ENCODE assay signal across 24 mouse cellular contexts in genomic region chr17:8416865-8417264, GRCm38 (mm10). TPM values are rescaled to one million over a fixed set of nuclear protein-coding genes. Genes with fewer than 3 reads are reported as not detected.
DNase-seq lines count a peak whose midpoint lies in the region; ATAC-seq lines count a peak whose summit lies in the region.
"Had no signal": no experiment of that assay in that cellular context is flagged by ENCODE, and none has a peak within 500 bp of the region (broad histone marks: within the 10 kb centered on the region; RNA-seq: fewer than 3 reads in every experiment).

No protein-coding gene starts in this region.

- H3K36me3 ChIP-seq in liver, embryonic 12.5 days: no peaks in the 10 kb centered on the region
- H3K36me3 ChIP-seq in heart, embryonic 14.5 days (ENCODE audit: control insufficient read depth, insufficient read depth, low read length): no peaks in the 10 kb centered on the region
- H3K36me3 ChIP-seq in intestine, embryonic 15.5 days: no peaks in the 10 kb centered on the region
- H3K36me3 ChIP-seq: hindbrain, embryonic 12.5 days; kidney, embryonic 15.5 days; limb, embryonic 13.5 days; midbrain, embryonic 15.5 days had no signal

- H3K9ac ChIP-seq in liver, embryonic 12.5 days: no peak overlapping the region
- H3K9ac ChIP-seq in heart, embryonic 14.5 days (ENCODE audit: low read length): no peak overlapping the region
- H3K9ac ChIP-seq in intestine, embryonic 15.5 days: no peak overlapping the region
- H3K9ac ChIP-seq: forebrain, embryonic 13.5 days; hindbrain, embryonic 12.5 days; kidney, embryonic 15.5 days; limb, embryonic 13.5 days; midbrain, embryonic 15.5 days had no signal

- H3K4me2 ChIP-seq in liver, embryonic 12.5 days: no peak overlapping the region
- peak overlapping the region; percentile 40 for H3K4me2 ChIP-seq in heart, embryonic 14.5 days (ENCODE audit: low read length)
- H3K4me2 ChIP-seq in intestine, embryonic 15.5 days (replicated peaks): no peak overlapping the region
- H3K4me2 ChIP-seq: forebrain, embryonic 13.5 days; hindbrain, embryonic 12.5 days; kidney, embryonic 15.5 days; limb, embryonic 13.5 days; midbrain, embryonic 15.5 days had no signal

- no peak overlapping the region for H3K27ac ChIP-seq in liver, embryonic 12.5 days
- H3K27ac ChIP-seq in heart, embryonic 14.5 days (replicated peaks in 1 of 2; ENCODE audit: control insufficient read depth in 1 of 2, insufficient read depth in 1 of 2, low read depth in 2 of 2, low read length in 2 of 2): peak overlapping the region; percentile 81 to 82
- H3K27ac ChIP-seq in intestine, embryonic 15.5 days: no peak overlapping the region
- H3K27ac ChIP-seq: forebrain, embryonic 13.5 days; hindbrain, embryonic 12.5 days; kidney, embryonic 15.5 days; limb, embryonic 13.5 days; midbrain, embryonic 15.5 days had no signal

- peaks cover 11% of the 10 kb centered on the region; the same call in 1 of the 2 replicates for H3K4me1 ChIP-seq in liver, embryonic 12.5 days
- peaks cover 19 to 21% of the 10 kb centered on the region in 2 experiments; a peak in 3 of 4 replicates for H3K4me1 ChIP-seq in heart, embryonic 14.5 days (ENCODE audit: control insufficient read depth in 2 of 2, insufficient read depth in 2 of 2, low read length in 2 of 2)
- peaks cover 13% of the 10 kb centered on the region for H3K4me1 ChIP-seq in intestine, embryonic 15.5 days (replicated peaks)

- DNase-seq in liver: no peak
- peak; percentile 70 for DNase-seq in heart, postnatal 4 days
- DNase-seq in urinary bladder, postnatal 36 days (ENCODE audit: low spot score in 2 of 2): no peak
- no peak for DNase-seq in frontal cortex, adult 2 months (ENCODE audit: extremely low spot score in 1 of 2, low spot score in 1 of 2)
- DNase-seq: adrenal gland, postnatal 14 days; cerebellum, adult 9-11 months; gastrocnemius, postnatal 25 days; lung, adult 2 months; lung, postnatal 36 days; right cerebral cortex, postnatal 25 days; thymus, postnatal 14 days had no signal

- H3K27me3 ChIP-seq in liver, embryonic 12.5 days (replicated peaks): no peaks in the 10 kb centered on the region
- H3K27me3 ChIP-seq in heart, embryonic 14.5 days (ENCODE audit: control insufficient read depth, insufficient read depth, low read length): no peaks in the 10 kb centered on the region
- no peaks in the 10 kb centered on the region; the same call in 1 of the 2 replicates for H3K27me3 ChIP-seq in intestine, embryonic 15.5 days (replicated peaks)
- H3K27me3 ChIP-seq: CH12.LX; midbrain, embryonic 15.5 days had no signal

- no peaks in the 10 kb centered on the region for H3K9me3 ChIP-seq in liver, embryonic 12.5 days (replicated peaks)
- H3K9me3 ChIP-seq in heart, embryonic 14.5 days (ENCODE audit: control insufficient read depth, low read length): no peaks in the 10 kb centered on the region
- H3K9me3 ChIP-seq in intestine, embryonic 15.5 days: no peaks in the 10 kb centered on the region
- H3K9me3 ChIP-seq: forebrain, embryonic 13.5 days; hindbrain, embryonic 12.5 days; kidney, embryonic 15.5 days; limb, embryonic 13.5 days; midbrain, embryonic 15.5 days had no signal

- WGBS in liver, embryonic 12.5 days (ENCODE audit: insufficient replicate concordance): 71% methylated on average over 8 of the region's 8 CpGs
- WGBS in heart, embryonic 14.5 days: 26% methylated on average over 8 of the region's 8 CpGs
- WGBS in intestine, embryonic 15.5 days: 61% methylated on average over 8 of the region's 8 CpGs

- peak; percentile 66 for ATAC-seq in liver, embryonic 12.5 days
- ATAC-seq in heart, embryonic 14.5 days (ENCODE audit: insufficient number of reproducible peaks, insufficient read depth, low FRiP score, low read depth): peak; percentile 82
- ATAC-seq in intestine, embryonic 15.5 days: no peak
- ATAC-seq: forebrain, embryonic 13.5 days; midbrain, embryonic 15.5 days had no signal

- no peak overlapping the region for H3K4me3 ChIP-seq in liver, embryonic 12.5 days
- H3K4me3 ChIP-seq in heart, embryonic 14.5 days (ENCODE audit: control insufficient read depth in 1 of 2, insufficient read depth in 1 of 2, low read depth in 1 of 2, low read length in 2 of 2): no peak overlapping the region
- H3K4me3 ChIP-seq in intestine, embryonic 15.5 days (replicated peaks): no peak overlapping the region
- H3K4me3 ChIP-seq: forebrain, embryonic 13.5 days; hindbrain, embryonic 12.5 days; kidney, embryonic 15.5 days; limb, embryonic 13.5 days; midbrain, embryonic 15.5 days; myocyte had no signal

RNA-seq across cellular contexts. Expression of gene T, which starts 17.4 kb away (rescaled TPM):
- polyA plus RNA-seq in liver, embryonic 12.5 days (2016; fragmentation: Nextera tagmentation; extraction: Ambion mirVana): not detected in 2 replicates
- polyA plus RNA-seq in heart, embryonic 14.5 days (2014; fragmentation: Nextera tagmentation; extraction: Ambion mirVana): 0.28 and 0.38 TPM in 2 replicates
- not detected for total RNA-seq in heart, postnatal 4 days (2021)
- 0.26 and 0.29 TPM in 2 replicates for polyA plus RNA-seq in frontal cortex, adult 2 months (2012; rRNA removed)
- 0.30 and 0.45 TPM in 2 replicates for polyA plus RNA-seq in intestine, embryonic 15.5 days (2015; fragmentation: Nextera tagmentation; extraction: Ambion mirVana)
- total RNA-seq: adrenal gland, postnatal 14 days; gastrocnemius, postnatal 25 days; megakaryocyte-erythroid progenitor cell, adult 5-6 weeks; MEL had no signal
- polyA plus RNA-seq: large intestine, adult 2 months had no signal

Comparison
In these comparisons a context has a peak if more than half of its experiments do, and no peak if none do; other contexts are left out.
1. H3K27ac ChIP-seq: peak in heart, embryonic 14.5 days (2 of 2); none in liver, embryonic 12.5 days (single experiment) and intestine, embryonic 15.5 days (single experiment).